Mouse (Mus musculus): ENCODE measurements at regions not wholly inside any gene's neighbourhood (a gene's known extent, or its start where the extent isn't known, plus 50 kb on each side); places are given as distances from the start of the nearest gene placed in this dataset.

DNA sequence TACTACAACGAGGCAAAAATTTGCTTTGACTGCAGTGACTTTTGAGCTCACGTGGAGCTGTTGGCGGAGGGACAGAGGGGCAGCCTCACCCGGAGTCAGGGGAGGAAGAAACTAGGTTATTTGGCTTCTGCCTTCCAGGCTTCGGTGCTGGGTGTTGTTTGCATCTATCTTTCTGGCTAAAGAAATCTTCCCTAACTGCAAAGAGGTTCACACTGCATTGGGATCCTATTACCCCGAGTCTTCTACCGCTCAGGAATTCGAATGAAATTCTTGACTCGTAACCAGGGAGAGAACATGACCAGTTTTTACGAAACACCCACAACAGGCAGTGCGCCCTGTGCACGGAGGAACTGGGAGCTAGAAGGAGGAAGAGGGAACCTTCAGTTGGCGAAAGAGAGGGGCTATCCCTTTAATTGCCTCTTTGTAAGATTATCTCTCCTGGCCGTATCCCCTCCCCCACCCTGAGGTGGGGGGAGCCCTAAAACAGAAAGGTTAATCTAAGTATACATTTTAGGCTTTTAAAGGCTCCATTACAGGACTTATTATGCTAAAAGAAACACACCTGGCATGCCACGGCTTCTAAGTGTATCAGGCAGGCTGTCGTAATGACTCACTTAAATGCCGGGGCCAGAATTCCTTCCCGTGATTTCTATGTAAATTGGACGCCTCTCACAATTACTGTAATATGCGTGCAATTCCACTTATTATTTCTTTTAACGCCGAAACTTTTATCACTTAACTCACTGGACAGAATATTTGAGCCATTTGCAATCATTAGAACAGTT is 115.5 kb upstream of the A230072I06Rik start:
- no peak for TF ChIP-seq CTCF (IDR thresholded peaks at IDR 0.05; ENCODE audit: control insufficient read depth, insufficient read depth, low read length)
- no peak for TF ChIP-seq POLR2A (IDR thresholded peaks at IDR 0.05; ENCODE audit: borderline replicate concordance, control insufficient read depth, low read depth, low read length)

All from bone marrow, adult 2 months (tissue).